Mouse (Mus musculus): ENCODE measurements around the gene Gm20388.

The Gm20388 gene

GRCm38 (mm10) chr8:120561539-120562435, 651.1 kb downstream of the Gm20388 start:
- DNase-seq (ENCODE audit: low spot score in 2 of 2), result no peak

GRCm38 (mm10) chr8:120562680-120563347, 652.2 kb downstream of the Gm20388 start:
- no peak for DNase-seq (ENCODE audit: low spot score in 2 of 2)

GRCm38 (mm10) chr8:120563348-120563724, 652.7 kb downstream of the Gm20388 start:
- peak in 1 of 2 experiments; percentile 46 for DNase-seq (ENCODE audit: low spot score in 2 of 2)

- DNase-seq (ENCODE audit: low spot score in 2 of 2), result peak; percentile 94
Measured at GRCm38 (mm10) chr8:120563851-120564837, 653.5 kb downstream of the Gm20388 start.

- DNase-seq (ENCODE audit: low spot score in 2 of 2), result no peak
Measured at GRCm38 (mm10) chr8:120565151-120565711, 654.6 kb downstream of the Gm20388 start.

- DNase-seq (ENCODE audit: low spot score in 2 of 2), result no peak
Measured at GRCm38 (mm10) chr8:120566681-120567080, 656.0 kb downstream of the Gm20388 start.

GRCm38 (mm10) chr8:120567731-120568130, 657.1 kb downstream of the Gm20388 start:
- DNase-seq (ENCODE audit: low spot score in 2 of 2), result no peak

GRCm38 (mm10) chr8:120568164-120568798, 657.6 kb downstream of the Gm20388 start:
- no peak for DNase-seq (ENCODE audit: low spot score in 2 of 2)

- no peak for DNase-seq (ENCODE audit: low spot score in 2 of 2)
Measured at GRCm38 (mm10) chr8:120569123-120569522, 658.5 kb downstream of the Gm20388 start.

GRCm38 (mm10) chr8:120569939-120570715, 659.5 kb downstream of the Gm20388 start:
- DNase-seq (ENCODE audit: low spot score in 2 of 2), result peak in 1 of 2 experiments; percentile 73

GRCm38 (mm10) chr8:120571561-120571960, 660.9 kb downstream of the Gm20388 start:
- DNase-seq (ENCODE audit: low spot score in 2 of 2), result no peak

- DNase-seq (ENCODE audit: low spot score in 2 of 2), result no peak
Measured at GRCm38 (mm10) chr8:120572534-120572933, 661.9 kb downstream of the Gm20388 start.

GRCm38 (mm10) chr8:120573866-120574265, 663.2 kb downstream of the Gm20388 start:
- DNase-seq (ENCODE audit: low spot score in 2 of 2), result no peak

GRCm38 (mm10) chr8:120574941-120575340, 664.3 kb downstream of the Gm20388 start:
- DNase-seq (ENCODE audit: low spot score in 2 of 2), result no peak

GRCm38 (mm10) chr8:120575801-120576200, 665.2 kb downstream of the Gm20388 start:
- no peak for DNase-seq (ENCODE audit: low spot score in 2 of 2)

- no peak for DNase-seq (ENCODE audit: low spot score in 2 of 2)
Measured at GRCm38 (mm10) chr8:120577821-120578220, 667.2 kb downstream of the Gm20388 start.

- DNase-seq (ENCODE audit: low spot score in 2 of 2), result no peak
Measured at GRCm38 (mm10) chr8:120580336-120581000, 669.8 kb downstream of the Gm20388 start.

- no peak for DNase-seq (ENCODE audit: low spot score in 2 of 2)
Measured at GRCm38 (mm10) chr8:120581329-120581728, 670.7 kb downstream of the Gm20388 start.

- peak; percentile 68 to 72 for DNase-seq (ENCODE audit: low spot score in 2 of 2)
Measured at GRCm38 (mm10) chr8:120581811-120582210, 671.2 kb downstream of the Gm20388 start.

Measured in heart, adult 9 months (tissue).